Mouse (Mus musculus): ENCODE measurements at regions not wholly inside any gene's neighbourhood (a gene's known extent, or its start where the extent isn't known, plus 50 kb on each side); places are given as distances from the start of the nearest gene placed in this dataset.
A peak's percentile ranks its signal among the peaks of the same experiment; 100 is the strongest.

- no peaks in the 10 kb centered on the region for H3K79me2 ChIP-seq (replicated peaks; ENCODE audit: control insufficient read depth, extremely low read depth, insufficient read depth, poor library complexity, severe bottlenecking)
- peaks cover 0 to 2% of the 10 kb centered on the region in 2 experiments; a peak in 1 of 4 replicates for H3K4me1 ChIP-seq (ENCODE audit: control insufficient read depth in 1 of 2, insufficient read depth in 2 of 2)
- no peaks in the 10 kb centered on the region for H3K9me3 ChIP-seq (replicated peaks; ENCODE audit: low read length)
- H3K9ac ChIP-seq (ENCODE audit: insufficient read depth, low read depth), result no peak overlapping the region
- H3K36me3 ChIP-seq (replicated peaks in 1 of 2; ENCODE audit: control insufficient read depth in 1 of 2, insufficient read depth in 1 of 2, low read length in 1 of 2), result no peaks in the 10 kb centered on the region
- DNase-seq (ENCODE audit: extremely low read depth), result peak; percentile 6
- H3K4me2 ChIP-seq (ENCODE audit: insufficient read depth, low read depth, poor library complexity, severe bottlenecking), result peak overlapping the region; percentile 51
- no peak overlapping the region for H3K27ac ChIP-seq (ENCODE audit: insufficient read depth, low read depth)
- TF ChIP-seq SMC3 (IDR thresholded peaks at IDR 0.05; ENCODE audit: low read depth, low read length) (no peak), KAT2A (IDR thresholded peaks at IDR 0.05; ENCODE audit: insufficient replicate concordance, low read length) (no peak), MAFK (IDR thresholded peaks at IDR 0.05; ENCODE audit: insufficient replicate concordance, low read length) (no peak), USF1 (IDR thresholded peaks at IDR 0.05; ENCODE audit: low read depth, low read length) (no peak), NRF1 (IDR thresholded peaks at IDR 0.05; ENCODE audit: low read depth, low read length) (0 out of 2 replicates have a peak, but pooled peaks have one; percentile 25), EP300 (IDR thresholded peaks at IDR 0.05; ENCODE audit: low read length) (0 out of 2 replicates have a peak, but pooled peaks have one; percentile 24), POLR2AphosphoS2 (IDR thresholded peaks at IDR 0.05; ENCODE audit: low read depth, low read length) (no peak), USF2 (conservative IDR thresholded peaks at IDR 0.05; ENCODE audit: low read depth, low read length) (no peak), JUND (conservative IDR thresholded peaks at IDR 0.05; ENCODE audit: low read depth, low read length) (0 out of 2 replicates have a peak, but pooled peaks have one; percentile 12), GABPA (IDR thresholded peaks at IDR 0.05; ENCODE audit: insufficient replicate concordance, low read depth, low read length) (no peak), MEF2A (IDR thresholded peaks at IDR 0.05; ENCODE audit: borderline replicate concordance, low read depth, low read length) (no peak), PAX5 (IDR thresholded peaks at IDR 0.05; ENCODE audit: low read length) (no peak), UBTF (IDR thresholded peaks at IDR 0.05; ENCODE audit: low read depth, low read length) (no peak), CHD2 (IDR thresholded peaks at IDR 0.05; ENCODE audit: low read length) (no peak), CHD1 (IDR thresholded peaks at IDR 0.05; ENCODE audit: low read depth, low read length) (no peak), RAD21 (IDR thresholded peaks at IDR 0.05; ENCODE audit: low read depth, low read length) (no peak), HCFC1 (IDR thresholded peaks at IDR 0.05; ENCODE audit: low read depth, low read length) (peak; percentile 46), ELF1 (IDR thresholded peaks at IDR 0.05; ENCODE audit: low read depth, low read length) (peak; percentile 60; the same call in 1 of the 2 replicates), IRF4 (IDR thresholded peaks at IDR 0.05; ENCODE audit: low read depth, low read length) (no peak), TBP (conservative IDR thresholded peaks at IDR 0.05; ENCODE audit: low read depth, low read length) (no peak), MAX (IDR thresholded peaks at IDR 0.05; ENCODE audit: low read length) (no peak), BHLHE40 (IDR thresholded peaks at IDR 0.05; ENCODE audit: low read depth, low read length) (no peak)
- H3K27me3 ChIP-seq (replicated peaks), result peaks cover 93% of the 10 kb centered on the region
- H3K4me3 ChIP-seq (replicated peaks in 1 of 3; ENCODE audit: low read depth in 2 of 3, low read length in 2 of 3, poor library complexity in 1 of 3), result no peak overlapping the region
- in situ Hi-C loops (cut with MboI; ENCODE audit: low pct_ligation_motif_present, low pct_unique_long_range_greater_than_20kb, low sequenced_read_pairs) (no loop called here), dilution Hi-C loops (cut with MboI; ENCODE audit: extremely low pct_ligation_motif_present, extremely low pct_unique_long_range_greater_than_20kb, low sequenced_read_pairs) (no loop called here)
These were observed 336.8 kb upstream of the 4930535I16Rik start for GRCm38 (mm10) chr4:124254446-124255182.

Data from CH12.LX (cell line).